Mouse (Mus musculus) erythroblast, embryonic 14.5 days (primary cell): ENCODE measurements around the gene Cd3eap.

Experiments used
- GATA1 ChIP-seq: IDR thresholded peaks from 2 replicates; pipeline ENCODE4 v1.6.1; 2012; ENCODE audit warnings: low read length, inconsistent platforms, mixed read lengths
- TAL1 ChIP-seq: IDR thresholded peaks from 3 replicates; pipeline ENCODE4 v1.6.1; 2012; ENCODE audit warnings: low read length, inconsistent platforms, mixed read lengths

GRCm38 (mm10) chr7:19357381-19358375 lies 1.6 kb downstream of the Cd3eap start:
- no peak for TF ChIP-seq GATA1
- TF ChIP-seq TAL1, result no peak
